Mouse (Mus musculus) kidney, postnatal 0 days (tissue): ENCODE data around the gene Tdrd6. TPM values are rescaled to one million over a fixed set of nuclear protein-coding genes. Genes with fewer than 3 reads are reported as not detected.

Source experiments
- ATAC-seq: fragments of 200-750 bp; cut with Nextera tagmentation; replicated peaks from 2 replicates; pipeline ENCODE4 v1.8.0; 2017; ENCODE audit warnings: low read depth, moderate number of reproducible peaks, moderate TSS enrichment, moderate library complexity; ENCODE audit not compliant: low FRiP score
- DNase-seq: peaks from one replicate; pipeline ENCODE4 v3.0.0-alpha.2; 2016; ENCODE audit warnings: low spot score
- H3K27ac ChIP-seq: fragments of 300-500 bp; sonication (generic); 2 replicates; pipeline ENCODE4 v1.5.1; 2014; ENCODE audit warnings: mild to moderate bottlenecking
- H3K27me3 ChIP-seq: fragments of 300-500 bp; sonication (generic); 2 replicates; pipeline ENCODE4 v1.6.1; 2014; ENCODE audit warnings: low read length, mixed read lengths; ENCODE audit not compliant: insufficient read depth
- H3K36me3 ChIP-seq: fragments of 300-500 bp; sonication (generic); 2 replicates; pipeline ENCODE4 v1.6.1; 2014; ENCODE audit warnings: low read length, mixed read lengths; ENCODE audit not compliant: insufficient read depth
- H3K4me1 ChIP-seq: fragments of 300-500 bp; sonication (generic); replicated peaks from 2 replicates; pipeline ENCODE4 v1.6.1; 2014; ENCODE audit warnings: antibody characterized with exemption, low read length, mixed read lengths; ENCODE audit not compliant: insufficient read depth
- H3K4me2 ChIP-seq: fragments of 300-500 bp; sonication (generic); 2 replicates; pipeline ENCODE4 v1.6.1; 2014; ENCODE audit warnings: mild to moderate bottlenecking, low read length, moderate library complexity, mixed read lengths
- H3K4me3 ChIP-seq: fragments of 300-500 bp; sonication (generic); replicated peaks from 2 replicates; pipeline ENCODE4 v1.5.1; 2014; ENCODE audit warnings: low read depth, low read length
- H3K9ac ChIP-seq: fragments of 300-500 bp; sonication (generic); 2 replicates; pipeline ENCODE4 v1.6.1; 2014; ENCODE audit warnings: low read depth, low read length
- H3K9me3 ChIP-seq: fragments of 300-500 bp; sonication (generic); replicated peaks from 2 replicates; pipeline ENCODE4 v1.6.1; 2016; ENCODE audit warnings: low read length, inconsistent platforms, mixed read lengths
- CTCF ChIP-seq: IDR thresholded peaks from 2 replicates; pipeline ENCODE4 v1.5.1; 2016; ENCODE audit warnings: antibody characterized with exemption, low read depth, mild to moderate bottlenecking, moderate library complexity
- WGBS: fragments of 180-500 bp; shearing (Covaris S2); extraction: QIAGEN DNeasy Blood & Tissue Kit; methylation state at CpG from one replicate; pipeline ENCODE4 v1.1.7; 2014; 5-methylcytosine and 5-hydroxymethylcytosine counted together
- polyA plus RNA-seq: library from polyadenylated mRNA; unstranded; fragments of >200 nt; fragmentation: Nextera tagmentation; extraction: Ambion mirVana; gene quantifications from 2 replicates; pipeline ENCODE4 v1.2.1, GENCODE M21; 2015

Tdrd6 gene
- polyA plus RNA-seq, 1 experiment from 2014 or later, result 0.58 TPM

DNA sequence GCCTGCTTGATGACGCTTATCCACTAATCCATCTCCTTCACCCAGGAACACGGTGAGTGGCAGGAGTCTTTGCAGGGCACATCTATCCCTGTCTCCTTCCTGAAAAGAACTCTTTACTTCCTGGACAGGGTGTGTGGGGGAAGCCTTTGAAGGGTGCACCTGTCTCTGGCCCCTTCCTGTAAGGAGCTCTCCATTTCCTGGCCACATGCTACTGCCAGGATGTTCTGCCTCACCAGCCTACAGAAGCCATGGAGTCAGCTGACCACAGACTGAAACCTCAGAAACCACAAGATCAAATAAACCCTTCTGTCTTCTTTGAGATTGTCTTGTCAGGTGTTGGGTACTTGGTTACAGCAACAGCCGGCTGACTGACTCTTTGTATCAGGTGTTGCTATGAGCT, 15.0 kb upstream of the Tdrd6 start:
- Histone ChIP-seq H3K9me3 (no peaks in the 10 kb centered on the region), H3K36me3 (peaks cover 3% of the 10 kb centered on the region; the same call in 1 of the 2 replicates), H3K9ac (no peak overlapping the region), H3K27me3 (no peaks in the 10 kb centered on the region), H3K4me1 (no peaks in the 10 kb centered on the region), H3K4me3 (no peak overlapping the region), H3K4me2 (no peak overlapping the region), H3K27ac (no peak overlapping the region)
- ATAC-seq, result no peak
- 82% methylated on average over 3 of the region's 3 CpGs for WGBS
- DNase-seq, result no peak
- no peak for TF ChIP-seq CTCF

DNA sequence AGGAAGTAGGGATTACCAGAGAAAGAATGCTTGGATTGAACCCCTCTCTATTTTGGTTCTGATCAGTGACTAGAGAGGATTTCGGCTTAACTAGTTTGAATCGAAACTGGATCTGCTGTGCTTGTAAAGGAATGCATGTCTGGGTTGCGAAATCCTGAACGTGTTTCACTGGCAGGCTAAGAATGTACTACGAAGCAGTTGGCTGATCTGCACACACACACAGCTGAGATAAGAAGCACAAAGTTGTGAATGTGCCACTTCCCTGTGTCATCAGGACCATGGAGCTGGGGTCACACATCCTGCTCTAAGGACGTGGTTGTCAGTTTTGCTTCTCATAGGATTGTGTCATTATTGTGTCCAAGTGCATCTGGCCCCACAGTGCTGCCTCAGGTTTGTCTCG, 14.3 kb upstream of the Tdrd6 start:
- Histone ChIP-seq H3K4me3 (no peak overlapping the region), H3K4me2 (no peak overlapping the region), H3K4me1 (no peaks in the 10 kb centered on the region), H3K27ac (no peak overlapping the region), H3K27me3 (no peaks in the 10 kb centered on the region), H3K36me3 (peaks cover 3% of the 10 kb centered on the region; the same call in 1 of the 2 replicates), H3K9me3 (no peaks in the 10 kb centered on the region), H3K9ac (no peak overlapping the region)
- WGBS, result 59% methylated on average over 7 of the region's 7 CpGs
- TF ChIP-seq CTCF, result no peak
- DNase-seq, result no peak
- ATAC-seq, result no peak

DNA sequence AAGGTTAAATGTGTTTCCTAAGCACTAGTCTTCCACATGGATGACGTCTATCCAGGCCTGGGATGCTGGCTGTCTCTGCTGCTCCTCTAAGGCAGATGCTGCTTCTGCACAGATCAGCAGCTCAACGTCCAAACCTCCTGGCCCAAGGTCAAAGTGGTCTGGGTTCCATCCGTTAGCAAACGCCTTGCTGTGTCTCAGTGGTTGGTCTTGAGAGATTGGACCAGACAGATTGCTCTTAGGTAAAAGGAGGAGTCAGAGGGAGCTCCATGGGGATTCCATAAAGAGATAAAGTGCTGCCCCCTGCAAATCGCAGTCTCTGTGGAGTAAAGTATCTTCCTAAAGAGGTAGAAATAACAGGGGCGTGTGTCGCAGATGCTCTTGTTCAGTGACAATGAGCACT, 13.1 kb upstream of the Tdrd6 start:
- Histone ChIP-seq H3K27ac (no peak overlapping the region), H3K4me3 (no peak overlapping the region), H3K4me2 (no peak overlapping the region), H3K9me3 (no peaks in the 10 kb centered on the region), H3K9ac (no peak overlapping the region), H3K4me1 (no peaks in the 10 kb centered on the region), H3K36me3 (peaks cover 3% of the 10 kb centered on the region; the same call in 1 of the 2 replicates), H3K27me3 (no peaks in the 10 kb centered on the region)
- 77% methylated on average over 7 of the region's 7 CpGs for WGBS
- ATAC-seq (no peak), DNase-seq (no peak)
- TF ChIP-seq CTCF, result no peak

DNA sequence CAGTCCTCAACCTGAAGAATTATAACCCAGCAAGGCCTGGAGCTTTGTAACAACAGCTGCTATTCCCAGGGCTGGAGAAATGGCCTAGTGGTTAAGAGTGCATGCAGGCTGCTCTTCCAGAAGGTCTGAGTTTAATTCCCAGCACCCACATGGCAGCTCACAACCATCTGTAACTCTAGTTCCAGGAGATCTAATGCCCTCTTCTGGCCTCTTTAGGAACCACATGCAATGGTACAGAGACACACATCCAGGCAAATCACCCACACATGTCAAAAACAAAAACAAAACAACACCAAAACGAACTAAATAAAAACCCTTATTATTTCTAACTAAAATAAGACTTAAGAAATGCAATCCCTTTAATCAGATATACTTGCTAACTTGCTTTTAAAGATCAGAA, 10.7 kb upstream of the Tdrd6 start:
- ATAC-seq (no peak), DNase-seq (no peak)
- no peak; the same call in 1 of the 2 replicates for TF ChIP-seq CTCF
- Histone ChIP-seq H3K27ac (no peak overlapping the region), H3K36me3 (0 out of 2 replicates have a peak, but pooled peaks cover under 1% of the 10 kb centered on the region), H3K9ac (no peak overlapping the region), H3K4me3 (no peak overlapping the region), H3K4me2 (no peak overlapping the region), H3K9me3 (no peaks in the 10 kb centered on the region), H3K4me1 (no peaks in the 10 kb centered on the region), H3K27me3 (no peaks in the 10 kb centered on the region)
- WGBS, result 84% methylated on average over 1 of the region's 1 CpGs

DNA sequence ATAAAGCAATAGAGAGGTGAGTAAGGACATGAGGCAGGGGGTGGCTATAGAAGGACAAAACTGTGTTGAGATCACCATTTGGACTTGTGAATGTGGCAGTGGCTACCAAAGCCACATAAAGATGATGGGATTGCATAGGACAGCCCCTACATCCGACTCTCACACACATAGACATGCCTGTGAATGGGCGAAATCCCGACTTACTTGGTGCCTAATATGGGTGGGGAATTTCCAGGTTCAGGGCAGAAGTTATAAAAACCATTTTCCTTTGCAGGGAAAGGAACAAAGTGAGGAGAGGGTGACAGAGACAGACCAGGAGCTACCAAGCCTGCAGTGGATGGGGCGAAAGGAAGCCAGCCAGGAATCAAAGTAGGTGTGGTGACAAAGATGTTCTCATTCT, 7.0 kb upstream of the Tdrd6 start:
- no peak for TF ChIP-seq CTCF
- ATAC-seq (no peak), DNase-seq (no peak)
- Histone ChIP-seq H3K9me3 (no peaks in the 10 kb centered on the region), H3K36me3 (no peaks in the 10 kb centered on the region), H3K4me2 (no peak overlapping the region), H3K27me3 (no peaks in the 10 kb centered on the region), H3K4me1 (no peaks in the 10 kb centered on the region), H3K9ac (no peak overlapping the region), H3K4me3 (no peak overlapping the region), H3K27ac (no peak overlapping the region)
- 91% methylated on average over 4 of the region's 4 CpGs for WGBS

DNA sequence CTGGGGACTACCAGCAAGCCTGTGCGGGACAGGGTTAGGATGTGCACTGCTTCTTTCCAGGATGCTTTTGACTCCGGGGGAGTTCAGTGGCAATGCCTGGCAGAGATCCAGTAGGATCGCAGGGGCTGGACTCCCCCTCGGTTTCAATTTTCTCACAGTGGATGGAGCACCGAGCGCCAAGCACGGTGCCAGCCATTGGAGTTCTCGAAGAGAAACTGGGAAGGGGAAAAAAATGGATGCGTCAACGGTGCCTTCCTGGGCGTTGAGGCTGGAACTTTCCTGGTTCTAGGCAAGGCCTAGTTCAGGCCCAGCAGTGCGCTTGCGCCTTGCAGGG, 295 bp upstream of the Tdrd6 start:
- Histone ChIP-seq H3K4me2 (peak overlapping the region; percentile 60), H3K4me3 (no peak overlapping the region; the same call in 1 of the 2 replicates), H3K9ac (no peak overlapping the region), H3K36me3 (no peaks in the 10 kb centered on the region), H3K27me3 (peaks cover 15% of the 10 kb centered on the region), H3K4me1 (peaks cover 11% of the 10 kb centered on the region), H3K9me3 (no peaks in the 10 kb centered on the region), H3K27ac (no peak overlapping the region)
- DNase-seq, result no peak
- 45% methylated on average over 13 of the region's 13 CpGs for WGBS
- ATAC-seq, result peak; percentile 52
- no peak for TF ChIP-seq CTCF

DNA sequence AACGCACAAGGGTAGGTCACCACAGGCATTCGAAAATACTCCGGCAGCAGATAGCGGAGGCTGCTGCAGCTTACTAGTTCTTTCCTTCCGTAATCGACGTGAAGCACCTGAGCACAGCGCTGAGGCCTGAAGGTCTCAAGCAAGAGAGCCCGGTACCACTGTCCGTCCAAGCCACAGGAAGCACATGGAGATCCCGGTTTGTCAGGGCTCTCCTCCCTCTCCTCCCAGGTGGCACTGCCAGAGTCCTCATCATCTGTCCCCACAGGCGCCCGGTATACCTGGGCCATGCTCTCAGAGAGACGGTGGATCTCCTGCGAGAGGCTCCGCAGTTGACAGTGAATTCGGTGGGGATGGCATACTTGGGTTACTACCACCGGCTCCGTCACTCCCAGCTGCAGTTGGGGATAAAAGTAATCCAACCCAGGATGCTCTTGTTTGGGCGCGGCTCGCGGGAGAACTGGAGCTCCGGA, 1.0 kb downstream of the Tdrd6 start:
- Histone ChIP-seq H3K4me3 (peak overlapping the region; percentile 31; the same call in 1 of the 2 replicates), H3K36me3 (no peaks in the 10 kb centered on the region), H3K9ac (no peak overlapping the region), H3K27me3 (peaks cover 15% of the 10 kb centered on the region), H3K9me3 (no peaks in the 10 kb centered on the region), H3K4me1 (peaks cover 11% of the 10 kb centered on the region), H3K27ac (no peak overlapping the region), H3K4me2 (peak overlapping the region; percentile 60)
- no peak for ATAC-seq
- TF ChIP-seq CTCF, result no peak
- 23% methylated on average over 24 of the region's 24 CpGs for WGBS
- DNase-seq, result no peak
